ENCODE assay signal across 8 mouse cellular contexts in the genomic region with DNA sequence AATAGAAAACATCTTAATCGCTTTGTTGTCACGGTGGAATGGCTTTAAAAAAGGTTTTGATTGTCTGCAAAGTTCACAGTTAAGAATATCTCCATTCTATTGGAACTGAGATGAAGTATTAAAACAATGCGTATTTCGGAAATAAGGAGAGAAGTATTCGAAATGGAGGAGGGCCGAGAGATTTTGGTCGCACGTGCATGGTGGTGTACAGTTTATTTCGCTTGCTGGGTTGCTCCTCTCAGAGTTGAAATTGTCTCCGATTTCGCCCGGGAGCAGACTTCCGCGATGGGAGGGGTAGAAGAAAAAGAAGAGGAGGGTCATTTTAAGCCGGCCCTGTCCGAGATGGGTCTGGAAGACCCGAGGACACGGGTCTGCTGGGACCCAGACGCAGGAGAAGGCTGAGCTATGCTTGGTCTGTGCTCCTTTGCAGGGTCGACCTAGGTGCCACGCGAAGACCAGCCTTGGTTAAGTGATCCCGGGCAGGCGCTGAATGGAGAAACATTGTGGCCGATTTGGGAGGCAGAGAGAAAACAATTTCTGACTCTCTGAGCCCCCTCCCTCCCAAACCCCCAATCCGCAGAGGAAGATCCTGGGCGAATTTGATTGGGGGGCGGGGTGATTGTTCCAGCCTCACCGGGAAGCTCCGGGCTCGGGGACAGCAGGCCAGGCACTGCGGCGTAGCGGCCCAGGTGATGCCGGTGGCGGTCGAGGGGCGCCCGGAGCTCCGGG. TPM values are rescaled to one million over a fixed set of nuclear protein-coding genes. Genes with fewer than 3 reads are reported as not detected.
DNase-seq lines count a peak whose midpoint lies in the region; ATAC-seq and TF ChIP-seq lines count a peak whose summit lies in the region.

No protein-coding gene starts in this region.

- peaks cover 58% of the 10 kb centered on the region for H3K79me2 ChIP-seq in myocyte (ENCODE audit: control insufficient read depth, insufficient read depth)

- H3K27ac ChIP-seq in layer of hippocampus, adult 2 months: peak overlapping the region; percentile 99
- no peak overlapping the region for H3K27ac ChIP-seq in ES-E14 (ENCODE audit: insufficient read depth, low read depth, low read length, poor library complexity, severe bottlenecking)
- H3K27ac ChIP-seq in heart, postnatal 0 days (ENCODE audit: low read depth): peak overlapping the region; percentile 90
- peak overlapping the region; percentile 97 for H3K27ac ChIP-seq in limb, embryonic 11.5 days (replicated peaks; ENCODE audit: low read depth, low read length)

- no peak for TF ChIP-seq CTCF in layer of hippocampus, adult 2 months (conservative IDR thresholded peaks at IDR 0.05)
- TF ChIP-seq CTCF in heart, postnatal 0 days (IDR thresholded peaks at IDR 0.05; ENCODE audit: low read depth): no peak

- ATAC-seq in heart, postnatal 0 days (ENCODE audit: insufficient read depth, low read depth): no peak
- ATAC-seq in limb, embryonic 11.5 days (ENCODE audit: insufficient number of reproducible peaks, low FRiP score, low TSS enrichment, low read depth): no peak
- ATAC-seq in erythroid progenitor cell, adult 5-6 weeks (replicated peaks; ENCODE audit: low FRiP score, poor library complexity, severe bottlenecking): no peak

- in situ Hi-C loops in ES-E14 (cut with MboI; ENCODE audit: low sequenced_read_pairs in 2 of 2, unreplicated experiment in 2 of 2): loop anchor here (10.0 to 25.0 kb wide), 2 partner anchors 1148 to 1181 kb away; partner anchors contain the start of gene Cbx4 (in 1 of the 2)

- H3ac ChIP-seq in myocyte (ENCODE audit: control insufficient read depth, insufficient read length): peak overlapping the region; percentile 94

- peak overlapping the region; percentile 89 for H3K4me3 ChIP-seq in layer of hippocampus, adult 2 months
- H3K4me3 ChIP-seq in ES-E14 (ENCODE audit: insufficient read depth in 1 of 2, low read depth in 1 of 2, low read length in 2 of 2, poor library complexity in 1 of 2, severe bottlenecking in 1 of 2) (peak overlapping the region; percentile 50 to 79), myocyte (peak overlapping the region; percentile 84)
- H3K4me3 ChIP-seq in heart, postnatal 0 days (ENCODE audit: low read depth, low read length): peak overlapping the region; percentile 85
- peak overlapping the region; percentile 97 for H3K4me3 ChIP-seq in limb, embryonic 11.5 days (ENCODE audit: low read depth, low read length)

- peaks cover 4 to 9% of the 10 kb centered on the region in 2 experiments; a peak in 2 of 4 replicates for H3K4me1 ChIP-seq in ES-E14 (ENCODE audit: control insufficient read depth in 2 of 2, insufficient read depth in 2 of 2, low read length in 2 of 2, poor library complexity in 1 of 2)
- H3K4me1 ChIP-seq in heart, postnatal 0 days (ENCODE audit: control insufficient read depth, insufficient read depth): peaks cover 30% of the 10 kb centered on the region
- H3K4me1 ChIP-seq in limb, embryonic 11.5 days (ENCODE audit: control insufficient read depth, insufficient read depth, low read length): peaks cover 30% of the 10 kb centered on the region

- WGBS in heart, postnatal 0 days: under 1% methylated on average over 39 of the region's 40 CpGs
- 0% methylated on average over 40 of the region's 40 CpGs for WGBS in limb, embryonic 11.5 days

- no peak for DNase-seq in layer of hippocampus, adult 2 months (ENCODE audit: low spot score in 2 of 2)
- no peak for DNase-seq in layer of hippocampus, adult 8-10 months (ENCODE audit: low spot score in 2 of 2)
- no peak for DNase-seq in ES-E14 (ENCODE audit: low read depth, low spot score)
- DNase-seq in embryo, embryonic 10 days (ENCODE audit: low spot score): peak; percentile 80
- DNase-seq in heart, postnatal 0 days (ENCODE audit: low spot score): peak; percentile 47
- DNase-seq in limb, embryonic 11.5 days (ENCODE audit: low spot score): peak; percentile 83

- no peaks in the 10 kb centered on the region for H3K36me3 ChIP-seq in ES-E14 (ENCODE audit: control insufficient read depth, insufficient read depth, low read length, poor library complexity, severe bottlenecking)
- H3K36me3 ChIP-seq in heart, postnatal 0 days (replicated peaks; ENCODE audit: control insufficient read depth, insufficient read depth, low read length): no peaks in the 10 kb centered on the region
- H3K36me3 ChIP-seq in limb, embryonic 11.5 days (ENCODE audit: control insufficient read depth, insufficient read depth, low read length): no peaks in the 10 kb centered on the region
- H3K36me3 ChIP-seq in myocyte (ENCODE audit: control insufficient read depth, insufficient read depth): no peaks in the 10 kb centered on the region

- no peaks in the 10 kb centered on the region for H3K27me3 ChIP-seq in heart, postnatal 0 days (ENCODE audit: control insufficient read depth, insufficient read depth, low read length)
- H3K27me3 ChIP-seq in limb, embryonic 11.5 days (ENCODE audit: control insufficient read depth, insufficient read depth, low read length): no peaks in the 10 kb centered on the region
- no peaks in the 10 kb centered on the region for H3K27me3 ChIP-seq in myocyte (ENCODE audit: control insufficient read depth, insufficient read depth, insufficient read length)

- no peaks in the 10 kb centered on the region for H3K9me3 ChIP-seq in ES-E14 (ENCODE audit: control insufficient read depth, insufficient read depth, low read depth, low read length)
- H3K9me3 ChIP-seq in heart, postnatal 0 days (replicated peaks; ENCODE audit: control insufficient read depth, low read length): no peaks in the 10 kb centered on the region
- no peaks in the 10 kb centered on the region for H3K9me3 ChIP-seq in limb, embryonic 11.5 days (ENCODE audit: control insufficient read depth, low read length)

- 0 out of 2 replicates have a peak overlapping the region, but pooled peaks have one; percentile 7 for H3K9ac ChIP-seq in ES-E14 (ENCODE audit: insufficient read depth, low read depth, low read length, poor library complexity, severe bottlenecking)
- H3K9ac ChIP-seq in heart, postnatal 0 days (replicated peaks; ENCODE audit: low read depth, low read length): peak overlapping the region; percentile 97
- peak overlapping the region; percentile 99 for H3K9ac ChIP-seq in limb, embryonic 11.5 days (ENCODE audit: low read length)

- no peak for TF ChIP-seq EP300 in heart, postnatal 0 days (IDR thresholded peaks at IDR 0.05; ENCODE audit: low read depth)

- TF ChIP-seq POLR2A in myocyte (IDR thresholded peaks at IDR 0.05; ENCODE audit: insufficient read length, low read depth): peak; percentile 44

- peak overlapping the region; percentile 97 for H3K4me2 ChIP-seq in heart, postnatal 0 days (ENCODE audit: low read depth, low read length)
- peak overlapping the region; percentile 99 for H3K4me2 ChIP-seq in limb, embryonic 11.5 days (ENCODE audit: low read depth, severe bottlenecking)
- H3K4me2 ChIP-seq in myocyte (ENCODE audit: low read depth): peak overlapping the region; percentile 100

TF ChIP-seq in ES-E14, 5 proteins besides CTCF, POLR2A, EP300 and RAD21:
- TF ChIP-seq ZNF384 (IDR thresholded peaks at IDR 0.05; ENCODE audit: low read depth, low read length) (no peak), MAFK (IDR thresholded peaks at IDR 0.05; ENCODE audit: insufficient read depth, low read depth, low read length) (no peak), CHD2 (IDR thresholded peaks at IDR 0.05; ENCODE audit: low read depth, low read length) (no peak), HCFC1 (IDR thresholded peaks at IDR 0.05; ENCODE audit: borderline replicate concordance, insufficient read depth, low read length) (no peak), ZC3H11A (IDR thresholded peaks at IDR 0.05; ENCODE audit: borderline replicate concordance, low read depth, low read length) (no peak)

TF ChIP-seq in myocyte, 11 proteins besides CTCF, POLR2A, EP300 and RAD21:
- TF ChIP-seq REST (IDR thresholded peaks at IDR 0.05; ENCODE audit: insufficient read depth, insufficient read length): no peak
- no peak for TF ChIP-seq USF1 (IDR thresholded peaks at IDR 0.05; ENCODE audit: low read depth)
- no peak for TF ChIP-seq SRF (IDR thresholded peaks at IDR 0.05; ENCODE audit: control insufficient read depth, insufficient read length, low read depth)
- no peak for TF ChIP-seq TCF12 (IDR thresholded peaks at IDR 0.05; ENCODE audit: insufficient read depth, poor library complexity, severe bottlenecking)
- no peak for TF ChIP-seq MYOG (IDR thresholded peaks at IDR 0.05; ENCODE audit: control insufficient read depth in 1 of 3, insufficient read depth in 1 of 3, insufficient read length in 2 of 3, low read depth in 2 of 3)
- TF ChIP-seq POLR2AphosphoS2 (IDR thresholded peaks at IDR 0.05; ENCODE audit: insufficient read length, low read depth): no peak
- TF ChIP-seq MYOD1 (IDR thresholded peaks at IDR 0.05; ENCODE audit: control insufficient read depth in 1 of 3, insufficient read length in 2 of 3, low read depth in 2 of 3): no peak
- no peak for TF ChIP-seq TCF3 (IDR thresholded peaks at IDR 0.05; ENCODE audit: insufficient read length, low read depth)
- TF ChIP-seq MAX (IDR thresholded peaks at IDR 0.05; ENCODE audit: low read depth): no peak

RNA-seq across cellular contexts. Expression of gene Bahcc1, which starts 2.8 kb away (rescaled TPM):
- total RNA-seq in layer of hippocampus, adult 2 months (2021): 10 to 100 TPM; 19.9 to 20.7 TPM
- total RNA-seq in layer of hippocampus, adult 8-10 months (2022): 10 to 100 TPM; 20.0 to 23.4 (median 21.4) TPM
- 11.7 and 16.3 TPM in 2 replicates for total RNA-seq in ES-E14 (2012; rRNA removed)
- total RNA-seq in heart, postnatal 0 days (2014; rRNA removed; ENCODE audit: low replicate concordance): 12.2 and 13.1 TPM in 2 replicates
- 2.8 and 3.5 TPM in 2 replicates for polyA plus RNA-seq in heart, postnatal 0 days (2015; fragmentation: Nextera tagmentation; extraction: Ambion mirVana)
- 24.9 and 27.6 TPM in 2 replicates for polyA plus RNA-seq in limb, embryonic 11.5 days (2014; fragmentation: Nextera tagmentation; extraction: Ambion mirVana)
- 6.3 TPM for polyA plus RNA-seq in myocyte (2012; fragmentation: generic; extraction: Trizol)
- 2.5 and 2.9 TPM in 2 replicates for total RNA-seq in erythroid progenitor cell, adult 5-6 weeks (2015; ENCODE audit: low replicate concordance)
- 1.4 TPM in 2 replicates for total RNA-seq in erythroid progenitor cell, adult 5-6 weeks (2017; ENCODE audit: low replicate concordance)

Comparison
In these comparisons a context has a peak if more than half of its experiments do, and no peak if none do; other contexts are left out.
1. DNase-seq: peak in embryo, embryonic 10 days (single experiment), heart, postnatal 0 days (single experiment) and limb, embryonic 11.5 days (single experiment); none in layer of hippocampus, adult 2 months (0 of 2), layer of hippocampus, adult 8-10 months (0 of 2) and ES-E14 (single experiment).
2. H3K9ac ChIP-seq: peak in every context shown above with its lines; median percentile 99 in limb, embryonic 11.5 days; 97 in heart, postnatal 0 days; 7 in ES-E14.
3. Peak in every context shown above with its lines, with median percentiles within 50 percentile points of each other: H3K4me3 ChIP-seq and H3K4me2 ChIP-seq.